Mouse (Mus musculus) limb, embryonic 13.5 days (tissue): ENCODE measurements around the gene Ube2j1. TPM values are rescaled to one million over a fixed set of nuclear protein-coding genes. Genes with fewer than 3 reads are reported as not detected.
A peak's percentile ranks its signal among the peaks of the same experiment; 100 is the strongest.

Source experiments
- ATAC-seq: fragments of 200-750 bp; cut with Nextera tagmentation; 2 replicates; pipeline ENCODE4 v1.8.0; 2017; ENCODE audit warnings: low read depth, moderate number of reproducible peaks, moderate TSS enrichment; ENCODE audit not compliant: low FRiP score
- H3K27ac ChIP-seq: fragments of 300-500 bp; sonication (generic); 2 replicates; pipeline ENCODE4 v1.5.1; 2015; ENCODE audit warnings: inconsistent platforms, mild to moderate bottlenecking, moderate library complexity
- H3K27me3 ChIP-seq: fragments of 300-500 bp; sonication (generic); 2 replicates; pipeline ENCODE4 v1.6.1; 2015; ENCODE audit warnings: mild to moderate bottlenecking, inconsistent platforms
- H3K36me3 ChIP-seq: fragments of 300-500 bp; sonication (generic); 2 replicates; pipeline ENCODE4 v1.6.1; 2015; ENCODE audit warnings: inconsistent platforms, mild to moderate bottlenecking, moderate library complexity
- H3K4me1 ChIP-seq: fragments of 300-500 bp; sonication (generic); 2 replicates; pipeline ENCODE4 v1.6.1; 2015; ENCODE audit warnings: inconsistent platforms
- H3K4me2 ChIP-seq: fragments of 300-500 bp; sonication (generic); replicated peaks from 2 replicates; pipeline ENCODE4 v1.6.1; 2015; ENCODE audit warnings: inconsistent platforms, mild to moderate bottlenecking, moderate library complexity
- H3K4me3 ChIP-seq: fragments of 300-500 bp; sonication (generic); 2 replicates; pipeline ENCODE4 v1.5.1; 2015; ENCODE audit warnings: moderate library complexity, mild to moderate bottlenecking, inconsistent platforms
- H3K9ac ChIP-seq: fragments of 300-500 bp; sonication (generic); 2 replicates; pipeline ENCODE4 v1.6.1; 2015; ENCODE audit warnings: mild to moderate bottlenecking, inconsistent platforms
- H3K9me3 ChIP-seq: fragments of 300-500 bp; sonication (generic); 2 replicates; pipeline ENCODE4 v1.6.1; 2016; ENCODE audit warnings: inconsistent platforms
- WGBS: fragments of 180-500 bp; shearing (Covaris S2); methylation state at CpG from one replicate; pipeline ENCODE4 v1.1.7; 2015; 5-methylcytosine and 5-hydroxymethylcytosine counted together
- polyA plus RNA-seq: library from polyadenylated mRNA; unstranded; fragments of >200 nt; fragmentation: Nextera tagmentation; extraction: Ambion mirVana; gene quantifications from 2 replicates; pipeline ENCODE4 v1.2.1, GENCODE M21; 2015

The Ube2j1 gene
- polyA plus RNA-seq, 1 experiment from 2014 or later: 38.7 TPM

DNA sequence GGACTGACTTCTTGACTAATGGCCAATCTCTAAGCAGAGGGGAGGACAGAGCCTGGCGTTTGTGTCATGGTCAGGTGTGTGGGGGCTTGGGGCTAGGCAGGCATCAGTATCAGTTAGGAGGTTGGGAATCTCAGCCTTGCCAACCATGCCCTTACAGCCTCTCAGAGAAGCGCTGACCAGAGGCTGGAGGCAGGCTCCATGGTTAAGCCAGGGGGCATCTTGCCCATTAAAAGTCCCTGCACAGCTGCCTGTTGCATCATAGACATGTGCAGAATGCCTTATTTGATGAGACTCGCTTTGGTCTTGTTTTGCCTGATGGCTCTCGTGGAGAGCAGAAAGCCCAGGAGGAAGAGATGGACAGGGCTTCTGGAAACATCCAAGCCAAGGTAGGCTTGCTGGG, 31.8 kb downstream of the Ube2j1 start, which contains the start of gene Gabrr2:
Gene Gabrr2 (plus strand): TSS at position 19 of the 400 bp plus-strand sequence.
- Histone ChIP-seq H3K27me3 (no peaks in the 10 kb centered on the region), H3K9ac (no peak within 1 kb of the TSS), H3K4me3 (no peak within 1 kb of the TSS), H3K4me2 (no peak within 1 kb of the TSS), H3K27ac (no peak within 1 kb of the TSS), H3K9me3 (no peaks in the 10 kb centered on the region), H3K36me3 (no peaks in the 10 kb centered on the region), H3K4me1 (peaks cover 13% of the 10 kb centered on the region; the same call in 1 of the 2 replicates)
- 73% methylated on average over 4 of the region's 4 CpGs for WGBS
- no peak for ATAC-seq

DNA sequence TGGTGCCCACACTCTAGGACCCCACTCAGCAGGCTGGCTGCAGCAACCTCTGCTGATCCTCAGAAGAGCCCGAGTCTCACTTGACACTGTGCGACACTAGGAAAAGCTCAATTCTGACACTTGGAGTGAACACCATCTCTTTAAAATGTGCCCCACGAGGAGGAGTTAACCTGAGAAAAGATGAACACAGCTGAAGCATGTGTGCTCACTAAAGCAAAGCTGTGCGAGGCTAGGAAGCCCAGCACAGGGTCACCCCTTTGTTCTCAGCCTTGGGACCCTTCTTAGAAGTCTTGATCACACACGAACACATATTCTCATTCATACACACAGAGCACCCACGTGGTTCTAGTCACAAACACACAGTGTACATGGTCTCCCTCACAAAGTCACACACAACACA, 33.8 kb downstream of the Ube2j1 start:
- H3K27ac ChIP-seq: no peak overlapping the region
- ATAC-seq: no peak
- H3K4me2 ChIP-seq: no peak overlapping the region
- no peaks in the 10 kb centered on the region for H3K36me3 ChIP-seq
- H3K9ac ChIP-seq: no peak overlapping the region
- 74% methylated on average over 6 of the region's 6 CpGs for WGBS
- H3K4me1 ChIP-seq: peaks cover 8% of the 10 kb centered on the region; the same call in 1 of the 2 replicates
- H3K27me3 ChIP-seq: no peaks in the 10 kb centered on the region
- no peaks in the 10 kb centered on the region for H3K9me3 ChIP-seq
- H3K4me3 ChIP-seq: no peak overlapping the region

DNA sequence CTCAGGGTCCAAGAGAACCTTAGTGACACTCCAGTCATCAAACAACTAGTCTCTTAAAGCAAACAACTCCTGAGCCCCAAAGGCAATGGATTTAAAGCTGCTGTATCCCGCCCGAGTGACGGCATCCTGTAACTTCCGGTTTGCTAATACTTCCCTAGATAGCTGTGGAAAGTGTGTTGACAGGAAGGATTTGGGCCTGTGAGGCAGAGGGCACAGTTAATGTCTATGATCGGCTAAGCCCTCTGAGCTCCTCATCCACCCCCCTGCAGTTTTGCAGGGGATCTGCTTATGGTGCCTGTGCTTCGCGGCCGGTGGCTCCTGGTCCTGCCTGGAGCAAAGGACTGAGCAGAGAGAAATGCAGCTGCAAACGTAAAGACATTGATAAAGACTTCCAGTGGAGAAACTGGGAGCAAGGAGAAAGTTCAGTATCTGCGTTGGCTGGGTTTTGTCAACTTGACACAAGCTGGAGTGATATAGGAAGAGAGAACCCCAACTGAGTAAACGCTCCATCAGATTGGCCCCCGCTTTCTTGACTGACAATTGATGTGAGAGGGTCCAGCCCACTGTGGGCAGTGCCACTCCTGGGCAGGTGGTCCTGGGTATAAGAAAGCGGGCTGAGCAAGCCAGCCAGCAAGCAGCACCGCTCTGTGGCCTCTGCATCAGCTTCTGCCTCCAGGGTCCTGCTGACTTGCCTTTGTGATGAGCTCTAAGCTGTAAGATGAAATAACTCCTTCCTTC, 35.2 kb downstream of the Ube2j1 start:
- no peaks in the 10 kb centered on the region for H3K9me3 ChIP-seq
- H3K27me3 ChIP-seq: no peaks in the 10 kb centered on the region
- H3K27ac ChIP-seq: no peak overlapping the region
- H3K36me3 ChIP-seq: no peaks in the 10 kb centered on the region
- no peak for ATAC-seq
- peak overlapping the region; percentile 11; the same call in 1 of the 2 replicates for H3K4me2 ChIP-seq
- no peak overlapping the region for H3K9ac ChIP-seq
- H3K4me3 ChIP-seq: no peak overlapping the region
- WGBS: 54% methylated on average over 14 of the region's 14 CpGs
- H3K4me1 ChIP-seq: peaks cover 4% of the 10 kb centered on the region; the same call in 1 of the 2 replicates

DNA sequence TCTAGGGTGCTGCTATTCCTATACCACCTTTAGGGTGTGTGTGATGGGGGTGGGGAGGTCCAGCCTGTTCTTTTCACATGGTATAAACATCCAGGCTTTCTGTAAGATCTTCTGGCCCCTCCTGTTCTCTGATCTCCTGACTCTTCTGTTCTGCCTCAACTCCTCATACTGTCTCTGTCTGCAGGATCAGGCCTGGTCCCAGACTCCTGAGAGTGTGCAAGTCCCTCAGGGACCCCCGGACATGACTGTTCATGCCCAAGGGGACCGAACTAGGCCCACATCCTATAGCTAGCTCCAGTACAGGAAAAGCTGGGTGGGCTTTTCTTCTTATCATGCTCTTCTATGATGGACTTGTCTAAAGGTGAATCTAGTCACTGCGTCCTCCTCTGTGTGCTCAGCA, 36.1 kb downstream of the Ube2j1 start:
- 84% methylated on average over 3 of the region's 3 CpGs for WGBS
- Histone ChIP-seq H3K36me3 (no peaks in the 10 kb centered on the region), H3K4me1 (peaks cover 3% of the 10 kb centered on the region; the same call in 1 of the 2 replicates), H3K9ac (no peak overlapping the region), H3K4me3 (no peak overlapping the region), H3K27me3 (no peaks in the 10 kb centered on the region), H3K27ac (no peak overlapping the region), H3K4me2 (no peak overlapping the region), H3K9me3 (no peaks in the 10 kb centered on the region)
- ATAC-seq: no peak

DNA sequence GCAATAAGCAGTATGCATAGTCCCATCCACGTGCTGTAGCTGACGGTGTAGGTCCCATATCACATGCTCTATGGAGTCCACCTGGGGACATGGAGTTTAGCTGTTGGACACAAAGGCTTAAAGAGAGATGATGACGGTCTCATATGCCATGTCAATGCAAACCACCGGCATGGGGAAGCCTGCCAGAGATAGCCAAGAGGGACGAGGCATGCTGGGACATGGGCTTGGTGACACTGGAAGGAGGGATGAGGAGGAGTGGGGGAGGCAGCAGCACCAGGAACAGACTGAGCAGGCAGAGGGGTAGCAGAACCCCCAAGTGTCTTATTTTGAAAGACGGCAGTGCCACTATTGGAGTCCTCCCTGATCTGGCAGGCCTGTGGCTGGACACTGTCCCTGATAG, 36.6 kb downstream of the Ube2j1 start:
- no peaks in the 10 kb centered on the region for H3K9me3 ChIP-seq
- H3K4me1 ChIP-seq: peaks cover 3% of the 10 kb centered on the region; the same call in 1 of the 2 replicates
- no peak overlapping the region for H3K9ac ChIP-seq
- no peak overlapping the region for H3K4me2 ChIP-seq
- no peaks in the 10 kb centered on the region for H3K27me3 ChIP-seq
- no peak for ATAC-seq
- no peaks in the 10 kb centered on the region for H3K36me3 ChIP-seq
- H3K4me3 ChIP-seq: no peak overlapping the region
- WGBS: 91% methylated on average over 6 of the region's 6 CpGs
- no peak overlapping the region for H3K27ac ChIP-seq

DNA sequence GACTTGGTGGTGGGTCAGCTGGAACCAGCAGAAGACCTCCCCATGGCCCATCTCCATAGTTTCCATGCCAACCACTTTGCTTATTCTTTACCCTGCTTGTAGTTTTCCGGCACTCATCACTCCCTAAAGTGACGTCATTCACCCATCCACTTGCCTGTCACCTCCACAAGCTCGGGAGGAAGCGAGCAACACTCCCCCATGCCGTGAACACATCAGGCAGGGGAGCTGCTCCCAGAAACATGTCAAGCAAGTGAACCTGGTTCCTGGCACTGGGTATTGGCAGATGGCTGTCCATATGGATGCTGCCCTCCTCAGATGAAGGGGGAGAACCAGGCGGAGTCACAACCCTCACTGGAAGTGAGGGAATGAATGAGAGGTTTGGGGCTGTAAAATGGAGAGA, 37.7 kb downstream of the Ube2j1 start:
- Histone ChIP-seq H3K9ac (no peak overlapping the region), H3K4me1 (peaks cover 3% of the 10 kb centered on the region; the same call in 1 of the 2 replicates), H3K36me3 (no peaks in the 10 kb centered on the region), H3K27me3 (no peaks in the 10 kb centered on the region), H3K27ac (no peak overlapping the region), H3K9me3 (no peaks in the 10 kb centered on the region), H3K4me3 (no peak overlapping the region), H3K4me2 (no peak overlapping the region)
- no peak for ATAC-seq
- 79% methylated on average over 6 of the region's 6 CpGs for WGBS

DNA sequence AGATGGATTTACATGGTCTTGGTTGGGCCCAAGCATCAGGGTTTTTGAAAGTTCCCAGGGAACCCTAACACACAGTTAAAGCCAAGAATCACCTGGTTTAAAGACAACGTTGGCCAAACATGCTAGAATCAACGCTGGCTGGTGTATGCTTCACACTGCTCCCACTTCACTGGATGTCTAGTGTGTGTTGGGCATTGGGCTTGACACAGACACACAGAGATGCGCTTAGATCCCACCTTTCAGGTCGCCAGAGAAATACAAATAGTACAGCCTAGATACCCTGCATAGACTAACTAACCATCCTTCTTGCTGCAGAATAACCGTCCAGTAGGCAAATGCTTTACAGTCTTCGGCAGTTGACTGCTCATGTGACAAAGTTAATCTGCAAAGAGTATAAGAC, 39.1 kb downstream of the Ube2j1 start:
- Histone ChIP-seq H3K9ac (no peak overlapping the region), H3K4me1 (peaks cover 3% of the 10 kb centered on the region; the same call in 1 of the 2 replicates), H3K4me2 (no peak overlapping the region), H3K27ac (no peak overlapping the region), H3K27me3 (no peaks in the 10 kb centered on the region), H3K9me3 (no peaks in the 10 kb centered on the region), H3K36me3 (no peaks in the 10 kb centered on the region), H3K4me3 (no peak overlapping the region)
- 90% methylated on average over 6 of the region's 6 CpGs for WGBS
- no peak for ATAC-seq

DNA sequence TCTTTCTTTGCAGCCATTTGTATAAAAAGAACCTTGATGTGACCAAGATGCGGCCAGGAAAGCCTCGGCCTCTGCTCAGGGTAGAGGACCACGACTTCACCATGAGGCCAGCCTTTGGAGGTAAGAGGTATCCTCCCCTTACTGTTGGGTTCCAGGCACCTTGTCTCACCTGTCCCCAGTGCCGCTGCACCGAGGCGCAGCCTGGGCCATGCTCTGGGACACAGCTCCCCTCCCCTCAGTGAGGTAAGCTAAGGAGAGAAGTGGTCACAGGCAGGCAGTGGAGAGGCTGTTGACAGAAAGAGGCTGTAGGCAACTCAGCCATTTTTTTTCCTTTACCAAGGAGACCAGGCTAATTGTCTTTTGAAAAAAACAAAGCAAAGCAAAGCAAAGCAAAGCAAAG, 40.1 kb downstream of the Ube2j1 start:
- ATAC-seq: no peak
- H3K9ac ChIP-seq: no peak overlapping the region
- no peaks in the 10 kb centered on the region for H3K36me3 ChIP-seq
- no peak overlapping the region for H3K4me2 ChIP-seq
- no peaks in the 10 kb centered on the region for H3K27me3 ChIP-seq
- H3K4me3 ChIP-seq: no peak overlapping the region
- no peaks in the 10 kb centered on the region for H3K9me3 ChIP-seq
- H3K4me1 ChIP-seq: no peaks in the 10 kb centered on the region
- no peak overlapping the region for H3K27ac ChIP-seq
- 92% methylated on average over 6 of the region's 6 CpGs for WGBS

DNA sequence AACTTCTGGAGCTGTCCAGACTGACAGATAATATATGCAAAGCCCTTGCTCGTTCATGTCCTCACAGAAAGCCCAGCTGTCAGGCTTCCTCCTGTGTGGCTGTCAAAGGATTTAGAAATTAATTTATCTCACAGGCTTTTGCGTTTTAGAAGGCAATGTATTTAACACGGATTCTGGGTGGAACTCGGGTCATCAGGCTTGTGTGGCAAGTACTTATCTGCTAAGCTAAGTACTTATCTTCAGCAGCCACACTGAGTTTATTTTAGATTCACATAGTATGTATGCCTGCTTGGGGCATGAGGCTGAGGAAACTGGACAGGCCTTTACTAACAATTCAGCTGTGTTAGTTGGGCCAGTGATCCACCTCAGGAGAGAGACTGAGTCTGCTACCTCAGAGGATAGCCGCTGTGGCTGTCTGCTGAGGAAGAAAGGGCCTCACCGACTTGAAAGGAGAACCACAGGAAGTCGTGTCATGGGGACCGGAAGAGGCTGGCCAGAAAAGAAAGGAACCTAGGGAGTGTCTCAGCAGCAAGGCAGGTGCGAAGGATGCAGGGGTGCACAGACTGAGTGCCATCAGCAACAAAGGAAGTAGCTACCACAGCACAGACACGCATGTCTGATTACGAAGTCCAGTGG, 41.4 kb downstream of the Ube2j1 start:
- Histone ChIP-seq H3K27ac (no peak overlapping the region), H3K4me2 (no peak overlapping the region), H3K9ac (no peak overlapping the region), H3K9me3 (no peaks in the 10 kb centered on the region), H3K36me3 (no peaks in the 10 kb centered on the region), H3K4me3 (no peak overlapping the region), H3K27me3 (no peaks in the 10 kb centered on the region), H3K4me1 (peaks cover 4% of the 10 kb centered on the region)
- no peak for ATAC-seq
- 60% methylated on average over 11 of the region's 11 CpGs for WGBS

DNA sequence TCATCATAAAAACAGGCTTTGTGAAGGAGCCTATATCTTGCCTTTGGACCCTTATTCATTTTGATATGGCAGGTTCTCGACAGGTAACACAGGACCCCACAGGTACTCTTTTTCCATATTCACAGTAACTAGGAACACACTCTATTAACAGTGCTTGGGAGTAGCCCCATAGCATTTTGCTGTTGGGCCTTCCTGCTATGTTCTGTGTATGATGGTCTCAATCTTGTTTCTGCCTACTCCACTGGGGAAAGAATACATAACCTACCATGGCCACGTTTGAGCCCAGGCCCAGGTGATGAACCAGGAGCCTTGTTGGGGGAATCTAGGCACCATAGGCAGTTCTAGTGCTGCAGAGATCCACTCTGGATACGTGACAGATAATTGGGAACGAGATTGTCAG, 43.2 kb downstream of the Ube2j1 start:
- ATAC-seq: no peak
- Histone ChIP-seq H3K27ac (no peak overlapping the region), H3K4me1 (peaks cover 6% of the 10 kb centered on the region), H3K36me3 (no peaks in the 10 kb centered on the region), H3K9ac (no peak overlapping the region), H3K27me3 (no peaks in the 10 kb centered on the region), H3K4me3 (no peak overlapping the region), H3K9me3 (no peaks in the 10 kb centered on the region), H3K4me2 (no peak overlapping the region)
- WGBS: 79% methylated on average over 4 of the region's 4 CpGs

DNA sequence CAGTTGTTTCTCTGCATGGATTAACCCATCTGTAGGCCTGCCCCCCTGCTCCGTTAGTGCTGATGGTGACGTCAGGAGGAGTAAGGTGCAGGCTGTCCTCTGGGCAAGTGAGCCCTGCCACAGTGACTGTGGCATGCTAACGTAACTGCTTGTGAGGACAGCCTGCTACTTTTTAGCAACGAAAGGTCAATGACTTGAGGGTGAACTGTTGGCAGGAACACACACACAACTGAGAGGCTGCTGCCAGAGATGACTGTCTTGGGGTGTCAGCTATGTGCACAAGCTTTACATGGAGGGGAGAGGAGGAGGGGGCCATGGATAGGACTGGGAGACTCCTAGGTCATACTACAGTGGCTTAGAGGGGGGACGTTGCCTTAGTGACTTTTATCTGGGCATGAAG, 43.6 kb downstream of the Ube2j1 start:
- Histone ChIP-seq H3K27me3 (no peaks in the 10 kb centered on the region), H3K4me2 (no peak overlapping the region), H3K9ac (no peak overlapping the region), H3K27ac (no peak overlapping the region), H3K4me1 (peaks cover 6% of the 10 kb centered on the region), H3K4me3 (no peak overlapping the region), H3K36me3 (no peaks in the 10 kb centered on the region), H3K9me3 (no peaks in the 10 kb centered on the region)
- no peak for ATAC-seq
- WGBS: 77% methylated on average over 5 of the region's 5 CpGs

DNA sequence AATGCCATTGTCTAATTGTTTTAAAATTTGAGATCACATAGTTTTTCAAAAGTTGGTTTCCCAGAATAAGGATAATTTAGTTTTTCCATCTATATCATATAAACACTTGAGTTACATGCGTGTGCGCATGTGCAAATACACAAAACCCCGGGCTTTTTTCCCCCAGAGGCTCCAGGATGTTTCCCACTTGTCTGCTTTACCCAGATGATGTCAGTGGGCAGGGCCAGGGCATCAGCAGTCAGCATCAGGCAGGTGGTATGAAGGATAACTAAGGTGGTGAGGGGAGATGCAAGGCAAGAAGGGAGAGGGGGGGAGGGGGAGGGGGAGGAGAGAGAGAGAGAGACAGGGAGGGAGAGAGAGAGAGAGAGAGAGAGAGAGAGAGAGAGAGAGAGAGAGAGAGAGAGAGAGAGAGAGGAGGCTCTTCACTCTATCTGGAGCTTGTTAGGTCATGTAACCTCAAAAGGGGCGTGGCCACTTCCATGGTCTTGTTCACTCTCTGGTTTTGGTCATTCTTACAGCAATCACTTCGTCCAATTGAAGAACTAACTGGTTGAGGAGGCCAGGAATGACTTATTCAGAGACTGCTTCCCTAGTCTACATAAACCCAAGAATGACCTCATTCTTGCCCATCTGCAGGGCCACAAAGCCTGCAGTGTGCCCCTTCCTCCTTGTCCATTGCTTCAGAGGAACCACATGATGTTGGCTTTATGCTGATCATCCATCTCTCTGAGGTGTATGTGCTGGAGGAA, 44.7 kb downstream of the Ube2j1 start:
- Histone ChIP-seq H3K4me1 (peaks cover 6% of the 10 kb centered on the region), H3K36me3 (no peaks in the 10 kb centered on the region), H3K4me2 (no peak overlapping the region), H3K9ac (no peak overlapping the region), H3K9me3 (no peaks in the 10 kb centered on the region), H3K4me3 (no peak overlapping the region), H3K27ac (no peak overlapping the region), H3K27me3 (no peaks in the 10 kb centered on the region)
- no peak for ATAC-seq
- whole genome bisulfite sequencing: 85% methylated on average over 5 of the region's 5 CpGs
